Mouse (Mus musculus) left cerebral cortex, adult 8-10 months (tissue): ENCODE measurements around the gene Gm36210. TPM values are rescaled to one million over a fixed set of nuclear protein-coding genes. Genes with fewer than 3 reads are reported as not detected.

ENCODE experiments used
- total RNA-seq, 4 experiments: library from RNA; stranded (reverse); gene quantifications; 2 replicates each; pipeline ENCODE4 v1.2.4; 2022

The Gm36210 gene
- total RNA-seq, 4 experiments from 2014 or later: 0.48 to 0.65 (median 0.51) TPM; not detected in 1

Other genes with a start within 250 kb of the Gm36210 start
- 100 to 1,000 TPM; 118 to 128 (median 127) TPM for gene Ppp6r1, start 247.5 kb downstream of the Gm36210 start, total RNA-seq
- gene Hspbp1, start 221.4 kb downstream of the Gm36210 start, total RNA-seq: 10 to 100 TPM; 83.7 to 95.5 (median 89.4) TPM
- 100 to 1,000 TPM; 377 to 435 (median 401) TPM for gene Brsk1, start 215.9 kb downstream of the Gm36210 start, total RNA-seq
- under 1 TPM in 2 of 4 experiments, not detected in 2; 0.16 to 0.21 TPM for gene Tmem150b, start 181.3 kb downstream of the Gm36210 start, total RNA-seq
- gene Kmt5c, start 166.4 kb downstream of the Gm36210 start, total RNA-seq: 10 to 100 TPM; 22.0 to 31.3 (median 25.3) TPM
- gene Cox6b2, start 153.4 kb downstream of the Gm36210 start, total RNA-seq: 1 to 10 TPM; 5.1 to 8.7 (median 6.8) TPM
- not detected for gene Fam71e2, start 135.2 kb downstream of the Gm36210 start, total RNA-seq
- under 1 TPM; 0.26 to 0.70 (median 0.39) TPM for gene Il11, start 123.7 kb downstream of the Gm36210 start, total RNA-seq
- gene Tmem190, start 123.6 kb downstream of the Gm36210 start, total RNA-seq: not detected
- 1 to 10 TPM; 3.0 to 4.2 (median 3.1) TPM for gene Tmem238, start 116.9 kb downstream of the Gm36210 start, total RNA-seq
- gene Rpl28, start 113.6 kb downstream of the Gm36210 start, total RNA-seq: 100 to 1,000 TPM; 329 to 537 (median 413) TPM
- 100 to 1,000 TPM; 103 to 130 (median 112) TPM for gene Ube2s, start 93.9 kb downstream of the Gm36210 start, total RNA-seq
- gene Shisa7, start 61.8 kb downstream of the Gm36210 start, total RNA-seq: 100 to 1,000 TPM; 105 to 117 (median 110) TPM
- gene Isoc2b, start 36.3 kb downstream of the Gm36210 start, total RNA-seq: 1 to 10 TPM; 8.3 to 10.0 (median 9.1) TPM
- gene Isoc2a, start 29.4 kb downstream of the Gm36210 start, total RNA-seq: 10 to 100 TPM; 16.1 to 17.7 (median 17.1) TPM
- gene Zfp628, start 8.7 kb upstream of the Gm36210 start, total RNA-seq: 10 to 100 TPM; 14.7 to 16.8 (median 15.5) TPM
- 100 to 1,000 TPM in 1 of 4 experiments, 10 to 100 TPM in 3; 94.7 to 100 (median 95.8) TPM for gene Nat14, start 15.5 kb upstream of the Gm36210 start, total RNA-seq
- gene Ssc5d, start 19.3 kb upstream of the Gm36210 start, total RNA-seq: 1 to 10 TPM; 2.1 to 3.5 (median 2.6) TPM
- under 1 TPM; 0.16 to 0.68 (median 0.26) TPM for gene Sbk2, start 57.9 kb upstream of the Gm36210 start, total RNA-seq
- 1 to 10 TPM in 3 of 4 experiments, under 1 TPM in 1; 0.88 to 1.3 (median 1.1) TPM for gene Sbk3, start 64.7 kb upstream of the Gm36210 start, total RNA-seq
- gene Zfp579, start 89.6 kb upstream of the Gm36210 start, total RNA-seq: 10 to 100 TPM; 23.3 to 31.7 (median 25.0) TPM
- gene Zfp524, start 107.9 kb upstream of the Gm36210 start, total RNA-seq: 1 to 10 TPM; 6.3 to 7.8 (median 6.5) TPM
- 10 to 100 TPM; 21.3 to 23.5 (median 23.2) TPM for gene Fiz1, start 108.2 kb upstream of the Gm36210 start, total RNA-seq
- gene Gm44973, start 109.0 kb upstream of the Gm36210 start, total RNA-seq: not detected
- 10 to 100 TPM; 33.5 to 38.8 (median 35.8) TPM for gene Zfp865, start 113.9 kb upstream of the Gm36210 start, total RNA-seq
- 10 to 100 TPM; 55.7 to 63.0 (median 59.8) TPM for gene Ccdc106, start 114.0 kb upstream of the Gm36210 start, total RNA-seq
- 1 to 10 TPM in 1 of 4 experiments, not detected in 3; 1.5 TPM for gene 4632433K11Rik, start 127.6 kb upstream of the Gm36210 start, total RNA-seq
- 1 to 10 TPM; 5.4 to 6.0 (median 5.7) TPM for gene Zfp784, start 131.9 kb upstream of the Gm36210 start, total RNA-seq
- 10 to 100 TPM; 25.2 to 31.7 (median 27.2) TPM for gene Zfp580, start 145.0 kb upstream of the Gm36210 start, total RNA-seq
- 100 to 1,000 TPM; 159 to 182 (median 174) TPM for gene U2af2, start 155.6 kb upstream of the Gm36210 start, total RNA-seq
- 100 to 1,000 TPM; 395 to 439 (median 410) TPM for gene Epn1, start 173.7 kb upstream of the Gm36210 start, total RNA-seq
- not detected for gene Rfpl4, start 210.4 kb upstream of the Gm36210 start, total RNA-seq
- gene Rasl2-9, start 219.4 kb upstream of the Gm36210 start, total RNA-seq: under 1 TPM in 3 of 4 experiments, not detected in 1; 0.34 to 0.51 (median 0.36) TPM
- gene Vmn1r55, start 243.2 kb upstream of the Gm36210 start, total RNA-seq: not detected